Mouse (Mus musculus) forebrain, embryonic 14.5 days (tissue): Measurements from ENCODE around the gene Pxmp2. TPM values are rescaled to one million over a fixed set of nuclear protein-coding genes. Genes with fewer than 3 reads are reported as not detected.

Experiments used
- ATAC-seq: fragments of 200-750 bp; cut with Nextera tagmentation; 2 replicates; pipeline ENCODE4 v1.8.0; 2017; ENCODE audit warnings: mild to moderate bottlenecking, moderate library complexity
- DNase-seq: peaks from one replicate; pipeline ENCODE4 v3.0.0-alpha.2; 2015; ENCODE audit warnings: low spot score
- H3K27ac ChIP-seq: fragments of 300-500 bp; sonication (generic); 2 replicates; pipeline ENCODE4 v1.5.1; 2014; ENCODE audit warnings: low read depth, mild to moderate bottlenecking, control low read depth, low read length, moderate library complexity
- H3K27me3 ChIP-seq: fragments of 300-500 bp; sonication (generic); replicated peaks from 2 replicates; pipeline ENCODE4 v1.6.1; 2014; ENCODE audit warnings: low read length, control low read depth, mixed read lengths; ENCODE audit not compliant: control insufficient read depth, insufficient read depth
- H3K36me3 ChIP-seq: fragments of 300-500 bp; sonication (generic); 2 replicates; pipeline ENCODE4 v1.6.1; 2014; ENCODE audit warnings: low read length, control low read depth; ENCODE audit not compliant: control insufficient read depth, insufficient read depth
- H3K4me1 ChIP-seq: fragments of 300-500 bp; sonication (generic); 2 replicates; pipeline ENCODE4 v1.6.1; 2014; ENCODE audit warnings: antibody characterized with exemption, low read length, control low read depth; ENCODE audit not compliant: control insufficient read depth, insufficient read depth
- H3K4me2 ChIP-seq: fragments of 300-500 bp; sonication (generic); 2 replicates; pipeline ENCODE4 v1.6.1; 2014; ENCODE audit warnings: mild to moderate bottlenecking, control low read depth, low read length
- H3K4me3 ChIP-seq: fragments of 300-500 bp; sonication (generic); 2 replicates; pipeline ENCODE4 v1.5.1; 2014; ENCODE audit warnings: low read depth, low read length, control low read depth
- H3K9ac ChIP-seq: fragments of 300-500 bp; sonication (generic); 2 replicates; pipeline ENCODE4 v1.6.1; 2014; ENCODE audit warnings: mild to moderate bottlenecking, low read length, control low read depth, moderate library complexity
- H3K9me3 ChIP-seq: fragments of 300-500 bp; sonication (generic); replicated peaks from 2 replicates; pipeline ENCODE4 v1.6.1; 2016; ENCODE audit warnings: low read length, control low read depth, mixed read lengths; ENCODE audit not compliant: control insufficient read depth
- WGBS: fragments of 180-500 bp; shearing (Covaris S2); extraction: QIAGEN DNeasy Blood & Tissue Kit; methylation state at CpG from one replicate; pipeline ENCODE4 v1.1.7; 2014; 5-methylcytosine and 5-hydroxymethylcytosine counted together
- polyA plus RNA-seq: library from polyadenylated mRNA; unstranded; fragments of >200 nt; fragmentation: Nextera tagmentation; extraction: Ambion mirVana; gene quantifications from 2 replicates; pipeline ENCODE4 v1.2.1, GENCODE M21; 2014

Gene Pxmp2
- polyA plus RNA-seq, 1 experiment from 2014 or later: 8.3 TPM

GRCm38 (mm10) chr5:110266941-110267340, 19.0 kb downstream of the Pxmp2 start:
- H3K4me3 ChIP-seq: no peak overlapping the region
- H3K4me1 ChIP-seq: peaks cover 9% of the 10 kb centered on the region
- no peaks in the 10 kb centered on the region for H3K9me3 ChIP-seq
- H3K27me3 ChIP-seq: no peaks in the 10 kb centered on the region
- no peak overlapping the region for H3K4me2 ChIP-seq
- no peak overlapping the region for H3K9ac ChIP-seq
- DNase-seq: no peak
- 98% methylated on average over 4 of the region's 4 CpGs for WGBS
- H3K36me3 ChIP-seq: peaks cover 29% of the 10 kb centered on the region
- no peak overlapping the region for H3K27ac ChIP-seq
- ATAC-seq: no peak

DNA sequence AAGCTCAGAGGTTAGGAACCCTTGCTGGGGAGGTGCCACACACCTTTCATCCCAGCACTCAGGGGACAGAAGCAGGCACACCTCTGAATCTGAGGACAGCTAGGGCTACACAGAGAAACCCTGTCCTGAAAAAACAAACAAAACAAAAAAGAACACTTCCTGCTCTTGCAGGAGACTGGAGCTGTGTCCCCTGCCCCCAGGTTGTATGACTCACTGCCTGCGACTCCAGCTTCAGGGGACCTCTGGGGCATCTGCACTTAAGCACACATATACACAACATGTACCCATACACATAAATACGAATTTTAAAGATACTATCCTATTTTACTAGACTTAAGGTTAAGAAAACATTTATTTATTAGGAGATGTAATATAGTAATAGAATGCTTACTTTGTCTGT, 41.9 kb downstream of the Pxmp2 start:
- H3K36me3 ChIP-seq: peaks cover 85% of the 10 kb centered on the region
- DNase-seq: no peak

DNA sequence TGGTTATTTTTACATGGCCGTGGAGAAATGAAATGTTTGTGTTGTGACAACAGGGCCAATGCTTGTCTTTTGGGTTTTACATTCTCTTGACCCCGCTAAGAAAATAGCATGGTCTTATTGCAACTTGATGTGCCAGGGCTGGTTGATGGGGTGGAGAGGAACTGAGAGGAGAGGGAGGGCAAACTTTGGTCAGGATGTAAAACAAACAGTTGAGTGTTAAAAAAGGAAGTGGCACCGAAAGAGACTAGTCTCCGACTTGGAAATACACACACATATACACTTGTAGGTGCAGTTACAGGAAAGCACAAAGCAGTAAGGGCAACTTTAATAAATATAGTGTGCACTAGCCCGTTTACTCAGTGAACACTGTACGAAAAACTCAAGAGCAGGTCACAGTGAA, 53.6 kb downstream of the Pxmp2 start:
- Histone ChIP-seq H3K36me3 (peaks cover 33% of the 10 kb centered on the region), H3K4me3 (no peak overlapping the region), H3K27me3 (no peaks in the 10 kb centered on the region), H3K9me3 (no peaks in the 10 kb centered on the region), H3K4me1 (peaks cover 7% of the 10 kb centered on the region), H3K9ac (no peak overlapping the region), H3K4me2 (no peak overlapping the region; the same call in 1 of the 2 replicates), H3K27ac (no peak overlapping the region)
- ATAC-seq (no peak), DNase-seq (no peak)
- WGBS: 88% methylated on average over 6 of the region's 6 CpGs

More for the DNA sequence above, 41.9 kb downstream of the Pxmp2 start:
- 89% methylated on average over 2 of the region's 2 CpGs for WGBS
- H3K27ac ChIP-seq: no peak overlapping the region
- H3K4me1 ChIP-seq: no peaks in the 10 kb centered on the region
- no peak for ATAC-seq
- no peak overlapping the region for H3K9ac ChIP-seq
- H3K9me3 ChIP-seq: no peaks in the 10 kb centered on the region
- no peak overlapping the region for H3K4me2 ChIP-seq
- no peak overlapping the region for H3K4me3 ChIP-seq
- H3K27me3 ChIP-seq: no peaks in the 10 kb centered on the region

- ATAC-seq (no peak), DNase-seq (peak; percentile 11)
- H3K9me3 ChIP-seq: no peaks in the 10 kb centered on the region
- H3K4me2 ChIP-seq: peak overlapping the region; percentile 77
- 42% methylated on average over 13 of the region's 13 CpGs for WGBS
- H3K4me1 ChIP-seq: peaks cover 7% of the 10 kb centered on the region
- H3K36me3 ChIP-seq: peaks cover 32% of the 10 kb centered on the region
- peak overlapping the region; percentile 94 for H3K4me3 ChIP-seq
- no peaks in the 10 kb centered on the region for H3K27me3 ChIP-seq
- H3K9ac ChIP-seq: peak overlapping the region; percentile 97
- no peak overlapping the region for H3K27ac ChIP-seq
Measured at GRCm38 (mm10) chr5:110231638-110232037, 54.3 kb downstream of the Pxmp2 start.

GRCm38 (mm10) chr5:110230780-110231461, 55.1 kb downstream of the Pxmp2 start, which contains the start of gene Ankle2:
Ankle2 (plus strand) TSS chr5:110231004.
- Histone ChIP-seq H3K27ac (peak within 1 kb of the TSS; percentile 90), H3K9me3 (no peaks in the 10 kb centered on the region), H3K4me3 (peak within 1 kb of the TSS; percentile 94), H3K36me3 (peaks cover 25% of the 10 kb centered on the region), H3K9ac (peak within 1 kb of the TSS; percentile 97), H3K27me3 (no peaks in the 10 kb centered on the region), H3K4me2 (peak within 1 kb of the TSS; percentile 77), H3K4me1 (peaks cover 7% of the 10 kb centered on the region)
- ATAC-seq (peak; percentile 98), DNase-seq (peak; percentile 93)
- 0% methylated on average over 75 of the region's 81 CpGs for WGBS

DNA sequence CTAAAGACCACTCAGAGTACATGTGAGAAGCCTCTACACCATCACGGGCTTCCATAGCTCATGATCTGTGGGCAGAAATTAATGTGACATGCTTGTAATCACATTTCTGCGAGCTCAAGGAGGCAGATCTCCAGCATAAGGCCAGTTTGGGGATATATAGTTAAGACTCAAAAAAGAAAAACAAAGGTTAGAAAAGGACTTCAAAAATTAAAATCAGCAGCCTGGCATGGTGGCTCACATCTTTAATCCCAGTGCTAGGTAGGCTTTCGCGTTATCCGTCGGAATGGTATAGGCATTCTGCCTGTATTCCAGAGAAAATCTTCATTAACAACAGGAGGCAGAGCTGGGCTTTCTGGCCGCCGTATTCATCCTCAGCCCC, 55.6 kb downstream of the Pxmp2 start:
- Histone ChIP-seq H3K27me3 (no peaks in the 10 kb centered on the region), H3K9ac (peak overlapping the region; percentile 97), H3K4me3 (peak overlapping the region; percentile 94), H3K4me1 (peaks cover 7% of the 10 kb centered on the region), H3K9me3 (no peaks in the 10 kb centered on the region), H3K36me3 (peaks cover 24% of the 10 kb centered on the region), H3K27ac (peak overlapping the region; percentile 90), H3K4me2 (peak overlapping the region; percentile 77)
- ATAC-seq: peak; percentile 11; the same call in 1 of the 2 replicates
- 9% methylated on average over 8 of the region's 8 CpGs for WGBS
- no peak for DNase-seq

GRCm38 (mm10) chr5:110227336-110227883, 58.6 kb downstream of the Pxmp2 start:
- 32% methylated on average over 1 of the region's 1 CpGs for WGBS
- ATAC-seq: no peak
- Histone ChIP-seq H3K36me3 (peaks cover 35% of the 10 kb centered on the region), H3K27me3 (no peaks in the 10 kb centered on the region), H3K27ac (no peak overlapping the region), H3K4me3 (no peak overlapping the region), H3K4me2 (no peak overlapping the region), H3K4me1 (peaks cover 7% of the 10 kb centered on the region), H3K9me3 (no peaks in the 10 kb centered on the region), H3K9ac (no peak overlapping the region)
- no peak for DNase-seq

GRCm38 (mm10) chr5:110225056-110225455, 60.9 kb downstream of the Pxmp2 start:
- Histone ChIP-seq H3K9ac (no peak overlapping the region), H3K4me2 (no peak overlapping the region), H3K9me3 (no peaks in the 10 kb centered on the region), H3K4me3 (no peak overlapping the region), H3K27ac (no peak overlapping the region), H3K27me3 (no peaks in the 10 kb centered on the region), H3K36me3 (peaks cover 57% of the 10 kb centered on the region), H3K4me1 (peaks cover 2% of the 10 kb centered on the region)
- no peak for ATAC-seq
- 96% methylated on average over 3 of the region's 3 CpGs for WGBS
- DNase-seq: no peak
